Mouse (Mus musculus): Measurements from ENCODE around the gene Ncan.

DNA sequence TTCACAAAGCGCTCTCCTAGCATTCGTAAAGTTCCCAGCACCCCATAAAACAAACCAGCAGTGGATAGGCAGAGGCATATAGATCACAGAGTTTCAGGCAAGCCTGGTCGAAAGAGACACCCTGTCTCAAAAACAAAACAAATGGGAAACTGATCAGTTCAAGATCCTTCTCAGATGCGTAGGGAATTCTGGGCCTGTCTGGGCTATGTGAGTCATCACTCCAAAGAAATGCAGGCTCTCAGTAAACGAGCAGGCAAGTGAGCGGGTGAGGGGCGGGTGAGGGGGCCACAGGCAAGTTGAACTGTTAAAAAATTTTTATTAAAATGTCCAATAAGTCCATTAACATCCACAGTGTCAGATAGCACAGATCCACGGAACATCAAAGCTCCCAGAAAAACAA lies 27.9 kb downstream of the Ncan start:
- TF ChIP-seq CTCF (IDR thresholded peaks at IDR 0.05; ENCODE audit: extremely low read depth, insufficient read depth, low read length) (no peak), POLR2A (IDR thresholded peaks at IDR 0.05; ENCODE audit: extremely low read depth, insufficient read depth, low read length) (no peak)

Measured in cortical plate, adult 2 months (tissue).